Mouse (Mus musculus): ENCODE results near the gene Krtap1-4. TPM values are rescaled to one million over a fixed set of nuclear protein-coding genes. Genes with fewer than 3 reads are reported as not detected.
A peak's percentile ranks its signal among the peaks of the same experiment; 100 is the strongest.

The Krtap1-4 gene
- total RNA-seq, 2 experiments from 2014 or later = not detected

DNA sequence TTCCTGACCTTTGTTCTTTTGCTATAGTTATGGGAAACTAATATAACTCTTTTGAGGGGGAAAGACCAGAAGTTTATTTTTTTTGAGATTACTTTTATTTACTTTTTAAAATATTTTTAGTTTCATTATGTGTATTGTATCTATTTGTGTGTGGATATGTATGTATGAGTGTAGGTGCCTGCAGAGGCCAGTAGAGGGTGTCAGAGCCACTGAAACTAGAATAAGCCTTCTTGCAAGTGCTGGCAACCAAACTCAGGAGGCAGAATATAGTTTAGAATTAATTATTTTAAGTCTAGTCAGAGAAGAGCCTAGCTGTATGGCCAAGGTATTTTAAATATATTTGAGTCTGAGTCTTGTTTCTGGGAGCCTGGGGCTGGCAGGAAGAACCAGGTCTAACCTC, 35.6 kb downstream of the Krtap1-4 start:
- no peak for DNase-seq

DNA sequence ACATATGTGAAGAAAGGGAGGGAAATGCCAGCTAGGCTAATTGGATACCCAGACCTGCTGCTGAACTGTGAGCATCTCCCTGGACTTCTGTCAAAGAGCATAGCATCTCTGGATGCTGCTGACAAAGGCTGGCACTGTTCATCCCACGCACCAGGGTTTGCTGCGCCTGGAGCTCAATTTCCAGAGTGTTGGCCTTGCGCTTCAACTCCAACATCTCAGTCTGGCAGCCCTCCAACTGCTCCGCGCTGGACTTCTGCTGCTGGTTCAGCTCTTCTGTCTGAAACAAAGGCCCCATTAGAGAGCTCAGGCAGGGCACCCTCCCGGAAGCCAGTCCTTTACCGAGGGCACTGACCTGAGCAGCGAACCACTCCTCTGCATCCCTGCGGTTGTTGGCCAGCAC, 43.7 kb downstream of the Krtap1-4 start:
- peak; percentile 47 to 50 for DNase-seq

Other genes with a start within 250 kb of the Krtap1-4 start
- gene Krt26, start 245.7 kb downstream of the Krtap1-4 start, total RNA-seq (2021) = not detected
- gene Krt27, start 232.6 kb downstream of the Krtap1-4 start, total RNA-seq (2021) = not detected
- gene Krt28, start 208.8 kb downstream of the Krtap1-4 start, total RNA-seq (2021) = under 1 TPM; 0.27 to 0.30 TPM
- 10 to 100 TPM; 15.3 to 17.5 TPM for gene Krt10, start 194.3 kb downstream of the Krtap1-4 start, total RNA-seq (2021)
- gene Krt12, start 161.4 kb downstream of the Krtap1-4 start, total RNA-seq (2021) = under 1 TPM; 0.61 to 0.97 TPM
- not detected for gene Krt20, start 145.5 kb downstream of the Krtap1-4 start, total RNA-seq (2021)
- gene Krt23, start 90.5 kb downstream of the Krtap1-4 start, total RNA-seq (2021) = not detected
- not detected for gene Krt39, start 62.3 kb downstream of the Krtap1-4 start, total RNA-seq (2021)
- not detected for gene Krt40, start 40.5 kb downstream of the Krtap1-4 start, total RNA-seq (2021)
- not detected for gene Krtap3-3, start 32.8 kb downstream of the Krtap1-4 start, total RNA-seq (2021)
- gene Krtap3-2, start 26.8 kb downstream of the Krtap1-4 start, total RNA-seq (2021) = not detected
- not detected for gene Gm11939, start 24.2 kb downstream of the Krtap1-4 start, total RNA-seq (2021)
- gene Krtap3-1, start 17.0 kb downstream of the Krtap1-4 start, total RNA-seq (2021) = not detected
- gene Krtap1-5, start 2.6 kb downstream of the Krtap1-4 start, total RNA-seq (2021) = not detected
- gene Krtap1-3, start 7.7 kb upstream of the Krtap1-4 start, total RNA-seq (2021) = not detected
- gene Krtap9-3, start 14.5 kb upstream of the Krtap1-4 start, total RNA-seq (2021) = not detected
- not detected for gene Gm11938, start 19.7 kb upstream of the Krtap1-4 start, total RNA-seq (2021)
- not detected for gene Gm11937, start 26.5 kb upstream of the Krtap1-4 start, total RNA-seq (2021)
- gene Krtap2-4, start 31.2 kb upstream of the Krtap1-4 start, total RNA-seq (2021) = not detected
- gene Gm11562, start 36.8 kb upstream of the Krtap1-4 start, total RNA-seq (2021) = not detected
- gene Krtap4-1, start 44.6 kb upstream of the Krtap1-4 start, total RNA-seq (2021) = not detected
- not detected for gene Krtap4-2, start 51.4 kb upstream of the Krtap1-4 start, total RNA-seq (2021)
- not detected for gene Krtap4-7, start 60.4 kb upstream of the Krtap1-4 start, total RNA-seq (2021)
- not detected for gene Gm11555, start 66.6 kb upstream of the Krtap1-4 start, total RNA-seq (2021)
- gene Gm11563, start 75.3 kb upstream of the Krtap1-4 start, total RNA-seq (2021) = not detected
- gene Krtap4-6, start 82.3 kb upstream of the Krtap1-4 start, total RNA-seq (2021) = not detected
- gene Gm14190, start 107.1 kb upstream of the Krtap1-4 start, total RNA-seq (2021) = not detected
- not detected for gene Gm14180, start 150.6 kb upstream of the Krtap1-4 start, total RNA-seq (2021)
- gene Gm11595, start 189.3 kb upstream of the Krtap1-4 start, total RNA-seq (2021) = not detected
- gene Krtap4-8, start 197.1 kb upstream of the Krtap1-4 start, total RNA-seq (2021) = not detected
- gene Krtap4-9, start 201.5 kb upstream of the Krtap1-4 start, total RNA-seq (2021) = not detected
- gene Gm11596, start 209.8 kb upstream of the Krtap1-4 start, total RNA-seq (2021) = not detected
- gene Gm11569, start 215.3 kb upstream of the Krtap1-4 start, total RNA-seq (2021) = not detected
- gene Gm11554, start 220.8 kb upstream of the Krtap1-4 start, total RNA-seq (2021) = not detected
- not detected for gene Krtap4-13, start 226.2 kb upstream of the Krtap1-4 start, total RNA-seq (2021)
- gene Gm11564, start 232.0 kb upstream of the Krtap1-4 start, total RNA-seq (2021) = not detected